Mouse (Mus musculus) lung, adult 2 months (tissue): ENCODE results near the gene Atp6ap2.

ENCODE experiments used
- CTCF ChIP-seq: fragments of 200-500 bp; IDR thresholded peaks from 2 replicates; pipeline ENCODE4 v1.5.1; 2011; ENCODE audit warnings: mild to moderate bottlenecking, low read length, control low read depth; ENCODE audit not compliant: insufficient read depth
- POLR2A ChIP-seq: fragments of 200-500 bp; IDR thresholded peaks from 2 replicates; pipeline ENCODE4 v1.6.1; 2011; ENCODE audit warnings: low read depth, mild to moderate bottlenecking, control low read depth, low read length, borderline replicate concordance; ENCODE audit errors: extremely low read depth

DNA sequence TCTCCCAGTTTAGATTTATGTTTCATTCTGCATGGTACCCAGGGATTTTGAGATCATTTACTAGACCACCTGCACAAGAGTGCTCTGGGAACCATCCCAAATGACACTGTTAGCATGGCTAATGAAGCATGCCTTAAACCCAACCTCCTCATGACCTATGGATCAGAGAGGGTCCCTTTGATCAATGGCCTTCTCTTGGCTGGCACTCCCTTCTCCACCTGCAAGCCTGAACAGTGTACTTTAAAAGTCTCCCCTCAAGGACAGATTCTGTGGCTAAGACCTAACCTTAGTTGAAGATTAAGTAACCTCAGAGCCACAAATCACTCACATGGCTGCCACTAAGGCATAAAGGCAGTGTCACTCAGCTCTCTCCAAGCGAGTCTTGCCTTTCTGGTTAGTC lies 16.2 kb upstream of the Atp6ap2 start:
- TF ChIP-seq CTCF: no peak
- TF ChIP-seq POLR2A: no peak
